Mouse (Mus musculus): Measurements from ENCODE around the gene Ssna1. TPM values are rescaled to one million over a fixed set of nuclear protein-coding genes. Genes with fewer than 3 reads are reported as not detected.

The Ssna1 gene
- 144 and 158 TPM in 2 replicates for polyA plus RNA-seq (2015; fragmentation: Nextera tagmentation; extraction: Ambion mirVana)

DNA sequence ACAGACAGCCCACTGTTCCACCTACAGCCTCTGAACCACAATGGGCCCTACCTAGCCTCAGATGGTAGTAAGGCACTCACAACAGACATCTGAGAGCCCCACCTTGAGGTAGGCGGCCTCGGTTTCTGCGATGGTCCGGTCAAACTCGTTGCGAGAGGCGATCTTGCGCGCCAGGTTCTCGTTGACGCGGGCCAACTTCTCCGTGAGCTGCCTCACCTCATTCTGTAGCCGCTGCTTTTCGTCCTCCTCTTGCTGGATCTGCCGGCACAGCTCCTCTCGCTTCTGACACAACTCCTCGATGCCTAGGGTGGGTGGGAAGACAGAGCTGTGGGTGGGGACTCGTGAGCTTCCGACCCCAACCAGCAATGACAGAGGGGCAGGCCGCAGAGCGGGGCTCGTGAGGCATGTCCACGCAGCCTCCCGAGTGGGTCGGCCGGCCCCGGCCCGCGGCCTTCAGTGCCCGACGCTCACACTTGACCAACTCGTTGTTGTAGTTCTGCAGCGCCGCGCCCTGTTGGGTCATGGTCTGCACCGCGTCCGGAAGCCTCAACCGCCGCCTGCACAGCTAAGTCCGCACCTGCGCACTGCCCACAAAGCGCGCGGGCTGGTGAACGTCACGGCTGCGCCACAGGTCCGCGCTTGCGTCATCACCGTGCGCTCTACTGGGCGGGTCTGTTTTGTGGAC is at the start of gene Ssna1, which contains the start of gene Anapc2:
Gene Ssna1, minus strand, starts transcription at position 612 of the 685 bp plus-strand sequence.
Gene Anapc2, plus strand, starts transcription at position 652 of the 685 bp plus-strand sequence.
- peak within 1 kb of the TSS; percentile 89 for H3K4me3 ChIP-seq

DNA sequence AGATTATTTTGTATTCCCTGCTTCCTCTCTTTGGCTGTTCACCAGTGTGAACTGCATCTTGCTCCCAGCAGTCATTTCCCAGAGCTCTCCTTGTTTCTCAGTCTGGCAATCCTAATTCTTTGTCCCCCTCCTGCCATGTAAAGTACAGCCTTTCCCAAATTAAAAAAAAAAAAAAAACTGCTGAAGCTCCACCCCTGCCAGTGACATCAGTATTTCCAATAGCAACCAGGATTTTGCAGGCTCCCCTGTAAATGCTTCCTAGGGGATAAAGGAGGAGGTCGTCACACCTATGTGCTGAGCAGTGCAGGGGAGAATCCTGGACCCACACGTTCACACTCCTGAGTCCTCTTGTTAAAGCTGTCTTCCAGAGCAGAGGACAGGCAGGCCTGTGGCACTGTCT is 47.8 kb upstream of the Ssna1 start:
- Histone ChIP-seq H3K4me2 (no peak overlapping the region), H3K27me3 (replicated peaks) (peaks cover 92% of the 10 kb centered on the region), H3K9me3 (no peaks in the 10 kb centered on the region), H3K4me3 (no peak overlapping the region), H3K4me1 (peaks cover 3% of the 10 kb centered on the region; the same call in 1 of the 2 replicates), H3K27ac (replicated peaks) (no peak overlapping the region), H3K36me3 (no peaks in the 10 kb centered on the region), H3K9ac (no peak overlapping the region)
- WGBS: 34% methylated on average over 2 of the region's 2 CpGs
- ATAC-seq (ENCODE audit: extremely low read depth, insufficient number of reproducible peaks, low FRiP score, low TSS enrichment): no peak

More for the DNA sequence above, at the start of gene Ssna1, which contains the start of gene Anapc2:
- Histone ChIP-seq H3K36me3 (peaks cover 67% of the 10 kb centered on the region), H3K9me3 (no peaks in the 10 kb centered on the region), H3K4me2 (peak within 1 kb of the TSS; percentile 98), H3K4me1 (peaks cover 35% of the 10 kb centered on the region), H3K9ac (peak within 1 kb of the TSS; percentile 94), H3K27ac (replicated peaks) (peak within 1 kb of the TSS; percentile 86), H3K27me3 (replicated peaks) (no peaks in the 10 kb centered on the region)
- peak; percentile 92 for ATAC-seq (ENCODE audit: extremely low read depth, insufficient number of reproducible peaks, low FRiP score, low TSS enrichment)
- WGBS: 0% methylated on average over 55 of the region's 55 CpGs

DNA sequence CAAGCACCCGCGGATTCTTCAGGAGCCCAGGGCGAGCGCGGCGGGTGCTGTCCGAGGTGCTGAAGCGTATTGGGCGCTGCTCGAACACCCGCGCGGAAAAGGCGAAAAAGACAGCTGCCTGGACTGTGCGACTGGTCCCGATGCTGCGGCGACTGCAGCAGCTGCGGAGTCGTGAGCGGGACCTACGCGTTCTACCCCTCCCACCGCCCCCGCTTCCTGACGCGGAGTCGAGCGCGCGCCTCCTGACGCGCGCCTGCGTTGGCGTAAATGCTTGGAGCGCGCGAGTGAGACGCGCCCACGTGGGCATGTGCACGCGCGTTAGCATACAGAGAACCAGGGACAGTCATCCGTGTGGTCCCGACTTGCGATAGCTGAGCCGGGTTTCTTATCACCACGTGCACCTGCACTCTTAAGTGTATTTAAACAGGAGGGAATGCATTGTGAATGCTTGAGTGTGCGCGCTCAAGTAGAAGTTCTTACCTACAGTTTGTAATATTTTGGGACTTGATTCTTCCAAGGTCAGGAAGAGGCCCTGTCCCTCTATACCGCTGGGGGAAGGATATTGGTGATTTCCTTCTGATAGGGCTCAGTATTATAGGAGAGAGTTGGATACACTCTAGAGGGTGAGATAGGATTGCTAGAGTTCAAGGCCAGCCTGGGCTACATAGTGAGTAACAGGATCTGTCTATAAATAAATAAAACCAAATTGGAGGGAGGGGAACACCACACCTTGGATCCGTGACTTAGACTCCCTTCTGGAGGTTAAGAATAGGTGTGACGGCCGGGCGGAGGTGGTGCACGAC is 46.9 kb upstream of the Ssna1 start, which contains the start of gene Grin1:
Gene Grin1, minus strand, starts transcription at position 217 of the 803 bp plus-strand sequence.
- Histone ChIP-seq H3K36me3 (no peaks in the 10 kb centered on the region), H3K4me2 (peak within 1 kb of the TSS; percentile 64), H3K27me3 (replicated peaks) (peaks cover 93% of the 10 kb centered on the region), H3K4me3 (peak within 1 kb of the TSS; percentile 38), H3K27ac (replicated peaks) (no peak within 1 kb of the TSS), H3K4me1 (peaks cover 3% of the 10 kb centered on the region; the same call in 1 of the 2 replicates), H3K9me3 (no peaks in the 10 kb centered on the region), H3K9ac (no peak within 1 kb of the TSS)
- WGBS: 8% methylated on average over 58 of the region's 58 CpGs
- no peak for ATAC-seq (ENCODE audit: extremely low read depth, insufficient number of reproducible peaks, low FRiP score, low TSS enrichment)

DNA sequence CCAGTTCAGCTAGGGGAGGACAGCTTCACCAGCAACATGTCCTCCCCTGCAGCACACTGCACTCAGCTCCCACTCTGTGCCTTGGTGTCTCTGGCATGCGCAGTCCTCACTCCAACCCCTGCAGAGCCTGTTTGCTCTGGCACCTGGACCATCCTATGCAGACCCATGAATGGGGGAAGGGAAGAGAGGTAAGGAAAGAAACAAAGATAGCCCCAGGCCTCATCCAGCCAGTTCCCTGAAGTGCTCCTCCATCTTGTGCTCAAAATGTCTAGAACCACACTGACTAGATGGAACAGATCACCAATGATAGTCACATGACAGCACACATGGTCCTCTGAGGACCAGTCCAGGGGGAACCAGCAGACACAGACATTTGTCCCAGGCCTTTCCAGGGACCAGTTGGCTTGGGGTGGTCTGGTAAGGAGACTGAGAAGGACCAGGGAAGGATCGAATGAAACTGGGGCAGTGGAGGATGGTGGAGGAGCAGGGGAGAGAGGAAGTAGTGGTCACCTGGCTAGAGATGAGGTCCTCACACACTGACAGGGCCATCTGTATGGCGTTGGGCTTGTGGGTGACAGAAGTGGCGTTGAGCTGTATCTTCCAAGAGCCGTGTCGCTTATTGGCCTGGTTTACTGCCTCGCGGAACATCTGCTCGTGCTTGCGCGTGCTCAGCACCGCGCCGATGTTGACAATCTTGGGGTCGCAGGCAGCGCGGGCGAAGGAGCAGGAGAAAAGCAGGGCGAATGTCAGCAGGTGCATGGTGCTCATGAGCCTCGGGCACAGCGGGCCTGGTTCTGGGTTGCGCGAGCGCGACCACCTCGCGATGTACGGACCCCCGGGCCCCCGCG is 46.1 kb upstream of the Ssna1 start:
- H3K9ac ChIP-seq: no peak overlapping the region
- H3K4me3 ChIP-seq: peak overlapping the region; percentile 38
- no peak for ATAC-seq (ENCODE audit: extremely low read depth, insufficient number of reproducible peaks, low FRiP score, low TSS enrichment)
- no peak overlapping the region for H3K27ac ChIP-seq (replicated peaks)
- peak overlapping the region; percentile 64 for H3K4me2 ChIP-seq
- no peaks in the 10 kb centered on the region for H3K9me3 ChIP-seq
- peaks cover 97% of the 10 kb centered on the region for H3K27me3 ChIP-seq (replicated peaks)
- peaks cover 3% of the 10 kb centered on the region; the same call in 1 of the 2 replicates for H3K4me1 ChIP-seq
- WGBS: 8% methylated on average over 31 of the region's 31 CpGs
- H3K36me3 ChIP-seq: no peaks in the 10 kb centered on the region

DNA sequence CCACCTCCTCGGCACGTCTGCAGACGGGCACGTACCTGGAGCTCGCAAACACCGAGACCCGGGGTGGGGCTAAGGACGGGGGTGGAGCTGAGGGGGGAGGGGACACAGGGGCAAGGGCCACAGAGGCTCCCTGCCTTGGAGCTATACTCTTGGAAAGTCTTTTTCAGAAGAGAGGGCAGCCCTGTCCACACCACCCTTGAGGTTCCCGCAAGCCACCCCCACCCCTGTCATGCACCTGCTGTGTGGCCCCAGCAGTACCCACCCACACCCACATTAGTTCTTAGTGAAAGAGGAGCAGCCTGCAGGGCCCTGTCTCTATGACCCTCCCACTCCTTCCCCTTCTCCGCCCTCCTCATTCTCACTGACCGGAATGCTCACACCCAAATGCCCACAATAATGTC is 39.3 kb upstream of the Ssna1 start:
- Histone ChIP-seq H3K4me1 (no peaks in the 10 kb centered on the region), H3K27ac (replicated peaks) (no peak overlapping the region), H3K4me3 (no peak overlapping the region), H3K4me2 (no peak overlapping the region), H3K36me3 (no peaks in the 10 kb centered on the region), H3K9ac (no peak overlapping the region), H3K27me3 (replicated peaks) (peaks cover 100% of the 10 kb centered on the region), H3K9me3 (no peaks in the 10 kb centered on the region)
- no peak for ATAC-seq (ENCODE audit: extremely low read depth, insufficient number of reproducible peaks, low FRiP score, low TSS enrichment)
- 6% methylated on average over 11 of the region's 11 CpGs for WGBS

DNA sequence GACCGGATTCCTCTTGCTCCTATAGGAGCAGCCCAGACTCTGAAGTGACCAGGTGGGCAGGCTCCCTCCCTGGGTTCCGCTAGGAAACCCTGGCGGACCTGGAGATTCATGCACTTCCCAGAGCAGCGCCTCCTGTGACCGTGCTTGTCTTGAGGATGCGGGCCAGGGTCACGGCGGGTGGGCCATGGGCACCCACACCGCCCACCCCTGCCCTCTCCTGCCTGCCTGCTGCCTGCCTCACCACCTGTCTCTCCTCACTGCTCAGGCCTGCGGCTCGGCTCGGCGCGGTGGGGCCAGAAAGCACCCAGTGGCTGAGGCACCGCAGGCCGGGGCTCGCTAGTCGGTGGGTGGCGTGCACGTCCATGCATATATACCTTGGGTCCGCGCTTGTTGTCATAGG is 38.7 kb upstream of the Ssna1 start:
- ATAC-seq (ENCODE audit: extremely low read depth, insufficient number of reproducible peaks, low FRiP score, low TSS enrichment): no peak
- 2% methylated on average over 22 of the region's 22 CpGs for whole genome bisulfite sequencing

DNA sequence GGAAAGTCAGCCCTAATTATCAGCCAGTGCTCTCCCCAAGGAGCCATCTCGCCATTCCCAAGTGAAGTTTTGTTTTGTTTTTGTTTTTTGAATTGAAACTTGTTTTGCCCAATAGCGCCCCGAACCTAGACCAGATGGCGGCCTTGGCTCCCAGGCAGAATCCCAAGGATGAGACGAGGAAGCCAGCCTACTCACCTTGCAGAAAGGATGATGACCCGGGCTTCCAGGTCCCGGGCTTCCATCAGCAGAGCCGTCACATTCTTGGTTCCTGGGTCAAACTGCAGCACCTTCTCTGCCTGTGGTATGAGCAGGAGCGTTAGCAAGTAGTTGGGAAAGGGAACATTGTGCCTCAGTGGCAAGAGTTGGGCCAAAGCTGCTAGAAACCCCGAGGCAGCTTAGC is 37.9 kb upstream of the Ssna1 start:
- H3K36me3 ChIP-seq: no peaks in the 10 kb centered on the region
- H3K27me3 ChIP-seq (replicated peaks): peaks cover 100% of the 10 kb centered on the region
- ATAC-seq (ENCODE audit: extremely low read depth, insufficient number of reproducible peaks, low FRiP score, low TSS enrichment): no peak

More for the DNA sequence above, 38.7 kb upstream of the Ssna1 start:
- no peaks in the 10 kb centered on the region for H3K36me3 ChIP-seq
- no peak overlapping the region for H3K9ac ChIP-seq
- no peak overlapping the region for H3K4me3 ChIP-seq
- H3K4me2 ChIP-seq: no peak overlapping the region
- H3K27me3 ChIP-seq (replicated peaks): peaks cover 100% of the 10 kb centered on the region
- H3K9me3 ChIP-seq: no peaks in the 10 kb centered on the region
- no peak overlapping the region for H3K27ac ChIP-seq (replicated peaks)
- no peaks in the 10 kb centered on the region for H3K4me1 ChIP-seq

DNA sequence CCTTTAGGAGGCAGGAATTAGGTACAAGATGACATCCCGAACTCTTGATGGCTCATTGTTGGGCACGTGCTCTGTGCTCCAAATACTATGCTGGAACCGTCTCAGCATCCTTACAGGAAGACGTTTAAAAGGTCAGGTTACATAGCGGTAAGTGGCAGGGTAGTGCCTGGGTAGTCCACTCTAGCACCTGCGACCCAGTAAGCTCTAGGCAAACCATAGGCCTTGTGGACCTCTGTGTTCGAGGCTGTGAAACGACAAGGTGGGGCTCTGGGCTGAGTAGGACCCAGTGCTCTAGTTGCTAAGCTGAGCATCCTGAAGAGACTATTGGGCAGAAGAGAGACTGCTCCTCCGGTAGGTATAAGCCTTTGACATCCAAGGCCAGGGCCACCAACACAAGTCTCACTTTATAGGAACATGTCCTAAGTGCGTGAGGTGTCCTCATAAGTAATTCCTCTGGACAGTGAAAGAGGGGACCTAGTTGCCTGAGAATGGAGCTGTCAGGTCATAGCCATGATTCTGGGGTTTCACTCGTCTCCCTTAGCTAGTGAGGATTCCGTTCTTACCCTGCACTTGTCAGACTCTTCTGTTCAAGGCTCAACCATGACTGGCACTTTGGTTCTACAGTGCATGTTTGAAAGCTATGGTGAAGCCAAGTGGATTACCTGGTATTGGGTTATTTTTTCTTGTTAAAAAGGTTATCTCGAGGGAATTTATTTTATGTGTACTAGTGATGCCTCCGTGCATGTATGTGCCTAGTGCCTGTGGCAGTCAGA is 33.5 kb upstream of the Ssna1 start:
- Histone ChIP-seq H3K27ac (replicated peaks) (no peak overlapping the region), H3K36me3 (no peaks in the 10 kb centered on the region), H3K9me3 (no peaks in the 10 kb centered on the region), H3K4me2 (peak overlapping the region; percentile 80), H3K4me3 (peak overlapping the region; percentile 54), H3K9ac (peak overlapping the region; percentile 67), H3K27me3 (replicated peaks) (peaks cover 96% of the 10 kb centered on the region), H3K4me1 (peaks cover 10% of the 10 kb centered on the region)
- 47% methylated on average over 14 of the region's 14 CpGs for WGBS
- no peak for ATAC-seq (ENCODE audit: extremely low read depth, insufficient number of reproducible peaks, low FRiP score, low TSS enrichment)

More for the DNA sequence above, 37.9 kb upstream of the Ssna1 start:
- Histone ChIP-seq H3K4me1 (peaks cover 3% of the 10 kb centered on the region), H3K27ac (replicated peaks) (no peak overlapping the region), H3K4me3 (no peak overlapping the region), H3K9me3 (no peaks in the 10 kb centered on the region), H3K9ac (no peak overlapping the region), H3K4me2 (no peak overlapping the region)
- WGBS: 42% methylated on average over 10 of the region's 10 CpGs

- H3K27me3 ChIP-seq (replicated peaks): peaks cover 87% of the 10 kb centered on the region
- H3K4me2 ChIP-seq: peak overlapping the region; percentile 80
- ATAC-seq (ENCODE audit: extremely low read depth, insufficient number of reproducible peaks, low FRiP score, low TSS enrichment): no peak
- no peak overlapping the region for H3K27ac ChIP-seq (replicated peaks)
- peak overlapping the region; percentile 67 for H3K9ac ChIP-seq
- peak overlapping the region; percentile 54 for H3K4me3 ChIP-seq
- 3% methylated on average over 45 of the region's 45 CpGs for WGBS
- no peaks in the 10 kb centered on the region for H3K9me3 ChIP-seq
- peaks cover 10% of the 10 kb centered on the region for H3K4me1 ChIP-seq
- no peaks in the 10 kb centered on the region for H3K36me3 ChIP-seq
These were observed 32.7 kb upstream of the Ssna1 start for GRCm38 (mm10) chr2:25304657-25305541.

All from heart, embryonic 13.5 days (tissue).